Comparison of ENCODE assay signal across 8 mouse cellular contexts in genomic region chr7:90886396-90887006, GRCm38 (mm10).
DNase-seq lines count a peak whose midpoint lies in the region; ATAC-seq lines count a peak whose summit lies in the region.

No protein-coding gene starts in this region.

- H3K4me3 ChIP-seq in heart, embryonic 16.5 days (ENCODE audit: low read length): peak overlapping the region; percentile 42
- peak overlapping the region; percentile 46 for H3K4me3 ChIP-seq in hindbrain, embryonic 14.5 days (replicated peaks; ENCODE audit: low read length)
- peak overlapping the region; percentile 51 for H3K4me3 ChIP-seq in midbrain, embryonic 15.5 days

- H3K27me3 ChIP-seq in heart, embryonic 16.5 days (ENCODE audit: control insufficient read depth, insufficient read depth, low read length): peaks cover 5% of the 10 kb centered on the region; the same call in 1 of the 2 replicates
- H3K27me3 ChIP-seq in hindbrain, embryonic 14.5 days (ENCODE audit: control insufficient read depth, insufficient read depth, low read length): no peaks in the 10 kb centered on the region
- H3K27me3 ChIP-seq in midbrain, embryonic 15.5 days (replicated peaks): no peaks in the 10 kb centered on the region

- no peak overlapping the region for H3K9ac ChIP-seq in heart, embryonic 16.5 days (ENCODE audit: low read length)
- peak overlapping the region; percentile 61 for H3K9ac ChIP-seq in hindbrain, embryonic 14.5 days
- H3K9ac ChIP-seq in midbrain, embryonic 15.5 days: peak overlapping the region; percentile 58

- H3K4me2 ChIP-seq in heart, embryonic 16.5 days (ENCODE audit: low read depth, low read length): peak overlapping the region; percentile 63
- H3K4me2 ChIP-seq in hindbrain, embryonic 14.5 days (replicated peaks): peak overlapping the region; percentile 84
- peak overlapping the region; percentile 90 for H3K4me2 ChIP-seq in midbrain, embryonic 15.5 days

- H3K27ac ChIP-seq in heart, embryonic 16.5 days (ENCODE audit: low read length): no peak overlapping the region
- H3K27ac ChIP-seq in hindbrain, embryonic 14.5 days: peak overlapping the region; percentile 81
- peak overlapping the region; percentile 84 for H3K27ac ChIP-seq in midbrain, embryonic 15.5 days

- WGBS in heart, embryonic 16.5 days: 1% methylated on average over 13 of the region's 13 CpGs
- WGBS in hindbrain, embryonic 14.5 days: 2% methylated on average over 13 of the region's 13 CpGs
- WGBS in midbrain, embryonic 15.5 days: under 1% methylated on average over 13 of the region's 13 CpGs

- H3K4me1 ChIP-seq in heart, embryonic 16.5 days (ENCODE audit: control insufficient read depth, insufficient read depth, low read length): peaks cover 6% of the 10 kb centered on the region
- H3K4me1 ChIP-seq in hindbrain, embryonic 14.5 days (replicated peaks; ENCODE audit: control insufficient read depth, insufficient read depth, low read length): no peaks in the 10 kb centered on the region
- H3K4me1 ChIP-seq in midbrain, embryonic 15.5 days: peaks cover 15% of the 10 kb centered on the region; the same call in 1 of the 2 replicates

- no peak for DNase-seq in heart, adult 9 months (ENCODE audit: low spot score in 2 of 2)
- DNase-seq in embryo, embryonic 10.5 days (ENCODE audit: low spot score): peak; percentile 48
- DNase-seq in hindbrain, embryonic 14.5 days (ENCODE audit: low spot score): no peak
- DNase-seq in ovary, adult 18-20 months (ENCODE audit: low spot score): no peak
- no peak for DNase-seq in cerebellum, adult 9-10 months
- DNase-seq in heart, adult 8-10 months (ENCODE audit: low spot score): no peak

- no peak for ATAC-seq in heart, embryonic 16.5 days (replicated peaks; ENCODE audit: extremely low read depth, insufficient read depth, low FRiP score)
- ATAC-seq in hindbrain, embryonic 14.5 days (ENCODE audit: low FRiP score): peak; percentile 16; the same call in 1 of the 2 replicates
- ATAC-seq in midbrain, embryonic 15.5 days (replicated peaks): peak; percentile 65

- no peaks in the 10 kb centered on the region for H3K9me3 ChIP-seq in heart, embryonic 16.5 days (replicated peaks; ENCODE audit: control insufficient read depth, low read length)
- no peaks in the 10 kb centered on the region for H3K9me3 ChIP-seq in hindbrain, embryonic 14.5 days (ENCODE audit: control insufficient read depth, low read length)
- no peaks in the 10 kb centered on the region for H3K9me3 ChIP-seq in midbrain, embryonic 15.5 days

- no peaks in the 10 kb centered on the region for H3K36me3 ChIP-seq in heart, embryonic 16.5 days (ENCODE audit: control insufficient read depth, insufficient read depth)
- no peaks in the 10 kb centered on the region for H3K36me3 ChIP-seq in hindbrain, embryonic 14.5 days (replicated peaks; ENCODE audit: control insufficient read depth, insufficient read depth)
- H3K36me3 ChIP-seq in midbrain, embryonic 15.5 days (replicated peaks): no peaks in the 10 kb centered on the region
